Mouse (Mus musculus) frontal cortex, postnatal 10 days (tissue): ENCODE data around the gene Dbt.
A peak's percentile ranks its signal among the peaks of the same experiment; 100 is the strongest.
"Not testable (repeated sequence)": the region's sequence is repeated elsewhere in the genome, so short reads cannot be mapped to it uniquely, and the experiment has no call there.

Experiments
- DNase-seq, 2 experiments: peaks; one replicate each; pipeline ENCODE4 v3.0.0; 2022; ENCODE audit warnings: low spot score in 2 of 2, mixed read lengths in 1 of 2

The Dbt gene

GRCm38 (mm10) chr3:116542070-116542469 is 29.2 kb downstream of the Dbt start:
- DNase-seq, result no peak

GRCm38 (mm10) chr3:116542532-116542931 is 29.7 kb downstream of the Dbt start:
- no peak for DNase-seq

GRCm38 (mm10) chr3:116547430-116547829 is 34.6 kb downstream of the Dbt start:
- DNase-seq, result no peak

- no peak for DNase-seq
Measured at GRCm38 (mm10) chr3:116551362-116551761, 38.5 kb downstream of the Dbt start.

DNA sequence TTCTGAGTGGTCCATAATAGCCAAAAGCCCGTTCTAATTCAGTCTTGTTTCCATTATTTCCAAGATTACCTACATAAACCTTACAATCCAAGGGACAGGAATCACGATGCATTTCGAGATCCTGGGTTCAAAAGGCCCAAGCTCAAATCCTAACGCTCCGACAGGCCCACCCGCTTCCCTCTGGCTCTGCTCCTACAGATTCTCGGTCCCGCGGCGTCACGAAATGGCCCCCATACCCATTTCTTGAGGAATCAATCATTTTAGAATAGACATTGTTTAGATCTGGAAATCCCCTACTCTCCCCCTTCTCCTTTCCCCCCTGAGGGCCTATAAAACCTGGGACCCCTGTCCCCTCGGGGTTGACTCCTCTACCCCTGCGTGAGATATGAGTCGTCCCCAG is 48.4 kb downstream of the Dbt start:
- DNase-seq, result not testable (repeated sequence)

DNA sequence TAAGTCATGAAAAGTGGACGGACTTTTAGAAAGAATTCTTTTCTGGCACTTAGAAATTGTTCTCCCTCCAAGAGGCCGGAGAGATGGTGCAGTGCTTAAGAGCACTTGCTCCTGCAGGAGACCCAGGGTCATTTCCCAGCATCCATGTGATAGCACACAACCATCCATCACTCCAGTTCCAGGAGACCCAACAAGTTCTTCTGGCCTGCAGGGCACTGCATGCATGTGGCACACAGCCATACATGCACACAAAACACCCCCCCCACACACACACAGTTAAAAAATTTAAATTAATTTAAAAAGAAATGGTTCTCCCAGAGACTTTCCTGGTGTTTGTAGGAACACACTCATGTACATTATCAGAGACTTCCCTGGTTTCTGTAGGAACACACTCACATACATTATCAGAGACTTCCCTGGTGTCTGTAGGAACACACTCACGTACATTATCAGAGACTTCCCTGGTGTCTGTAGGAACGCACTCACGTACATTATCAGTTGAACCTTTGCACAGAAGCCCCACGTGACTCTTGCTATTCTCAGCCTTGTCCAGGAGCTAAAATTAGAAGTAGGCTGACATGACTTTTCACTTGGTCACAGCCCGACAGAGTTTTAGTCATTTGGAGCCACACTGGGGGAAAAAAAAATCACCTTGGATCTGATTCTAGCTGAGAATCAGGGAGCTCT is 49.7 kb downstream of the Dbt start, which contains the start of gene Lrrc39:
TSS of gene Lrrc39 (plus strand) at position 566 of the 687 bp plus-strand sequence.
- DNase-seq, result no peak

DNA sequence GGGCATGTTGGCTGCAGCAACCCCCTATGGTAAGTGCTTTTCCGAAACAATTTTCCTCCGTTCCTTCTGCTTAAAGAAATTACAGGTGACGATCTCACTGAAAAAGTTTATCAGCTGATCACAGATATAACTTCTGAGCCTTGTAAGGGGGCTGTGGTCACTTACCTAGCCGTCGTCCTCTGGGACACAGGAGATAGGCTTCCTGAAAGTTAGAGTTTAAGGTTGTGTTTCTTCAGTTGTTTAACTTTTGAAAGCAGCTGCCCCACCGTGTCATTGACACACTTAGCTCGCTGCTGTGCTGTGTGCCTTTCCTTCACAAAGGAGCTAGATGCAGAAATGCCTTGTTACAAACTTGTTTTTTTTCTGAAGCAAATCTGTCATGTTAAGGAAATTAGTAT is 50.2 kb downstream of the Dbt start:
- no peak for DNase-seq

GRCm38 (mm10) chr3:116570628-116571027 is 57.8 kb downstream of the Dbt start:
- no peak for DNase-seq

- DNase-seq, result no peak
Measured at GRCm38 (mm10) chr3:116577286-116577685, 64.4 kb downstream of the Dbt start.

- no peak for DNase-seq
Measured at GRCm38 (mm10) chr3:116582201-116582600, 69.3 kb downstream of the Dbt start.

- DNase-seq, result no peak
Measured at GRCm38 (mm10) chr3:116594076-116594727, 81.3 kb downstream of the Dbt start.

DNA sequence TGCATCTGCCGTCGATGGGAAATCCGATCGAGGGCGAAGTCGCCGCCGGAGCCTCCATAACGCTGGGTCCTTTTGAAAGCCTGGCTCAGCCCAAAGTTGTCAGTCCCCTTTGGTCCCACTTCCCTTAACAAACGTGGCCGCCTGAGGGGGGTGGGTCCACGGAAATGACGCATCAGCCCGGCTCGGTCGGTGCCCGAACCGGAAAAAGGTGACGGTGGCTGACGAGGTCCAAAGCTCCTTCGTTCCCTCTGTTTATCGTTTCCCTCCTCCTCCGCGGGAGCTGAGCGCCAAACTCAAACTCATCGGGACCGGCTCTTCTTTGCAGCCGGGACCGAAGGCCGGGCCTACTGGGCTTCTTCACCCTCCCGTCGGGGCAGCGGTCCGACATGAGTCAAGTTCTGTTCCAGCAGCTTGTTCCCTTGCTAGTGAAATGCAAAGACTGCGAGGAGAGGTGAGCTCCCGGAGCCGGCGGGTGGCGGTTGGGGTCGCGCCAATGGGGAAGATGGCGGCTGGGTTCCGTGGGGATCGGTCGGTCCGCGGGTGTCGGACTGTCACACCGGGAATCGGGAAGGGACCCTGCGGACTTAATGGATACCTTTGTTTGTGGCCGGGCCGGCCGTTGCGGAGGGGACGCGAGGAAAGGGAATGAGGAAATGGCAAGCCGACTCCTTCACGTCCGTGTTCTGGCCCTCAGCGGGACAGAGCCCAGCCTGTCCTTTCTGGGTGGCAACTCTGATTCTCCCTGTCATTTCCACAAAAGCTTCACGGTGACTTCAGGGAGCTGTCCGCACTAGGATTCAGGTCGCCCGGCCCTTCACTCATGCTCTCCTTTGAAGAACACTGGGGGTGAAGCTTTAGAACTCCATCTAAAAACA is 82.1 kb downstream of the Dbt start, which contains the start of gene Sass6:
TSS of gene Sass6 (plus strand) at position 255 of the 875 bp plus-strand sequence.
- DNase-seq, result peak; percentile 95 to 98

DNA sequence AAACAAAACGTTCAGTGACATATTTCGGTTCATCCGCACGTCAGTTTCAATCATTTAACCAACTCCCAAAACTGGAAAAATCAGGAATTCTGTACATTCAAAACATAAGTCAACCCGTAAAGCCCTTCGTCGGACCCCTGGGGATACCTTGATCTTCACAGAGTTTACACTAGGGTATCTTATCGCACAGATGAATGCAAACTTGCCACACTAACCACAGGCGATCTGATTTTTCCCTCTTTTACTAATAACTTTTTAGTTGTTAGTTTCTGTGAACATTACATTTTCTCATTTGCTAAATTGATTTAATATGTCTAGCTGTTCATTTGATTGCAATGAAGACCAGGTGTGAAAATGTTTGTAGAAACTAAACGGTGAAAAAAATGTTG is 82.7 kb downstream of the Dbt start:
- DNase-seq, result no peak
